Mouse (Mus musculus): ENCODE results near the gene Rbm19. TPM values are rescaled to one million over a fixed set of nuclear protein-coding genes. Genes with fewer than 3 reads are reported as not detected.

Rbm19 gene
- polyA plus RNA-seq, 1 experiment = 12.5 TPM

DNA sequence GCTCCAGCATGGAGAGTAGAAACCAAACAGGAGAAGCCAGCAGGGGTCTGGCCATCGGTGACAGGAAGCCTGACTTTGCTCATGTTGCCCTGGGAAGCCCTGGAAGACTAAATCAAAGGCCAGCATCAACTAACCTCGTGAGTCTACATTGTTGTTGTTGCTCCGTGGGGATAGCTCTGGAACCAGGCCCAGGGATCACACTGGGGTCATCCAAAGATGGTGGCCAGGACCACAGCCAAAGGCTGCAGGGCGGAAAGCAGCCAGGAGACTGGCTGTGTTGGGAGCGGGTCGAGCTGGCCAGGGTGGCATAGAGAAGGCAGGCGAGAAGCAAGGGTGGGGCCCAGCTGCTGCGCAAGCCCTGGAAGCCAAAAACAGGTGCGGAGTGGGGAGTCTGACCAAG is 75.4 kb downstream of the Rbm19 start:
- no peak for DNase-seq (ENCODE audit: low read depth, low spot score)
- WGBS = 75% methylated on average over 9 of the region's 9 CpGs

DNA sequence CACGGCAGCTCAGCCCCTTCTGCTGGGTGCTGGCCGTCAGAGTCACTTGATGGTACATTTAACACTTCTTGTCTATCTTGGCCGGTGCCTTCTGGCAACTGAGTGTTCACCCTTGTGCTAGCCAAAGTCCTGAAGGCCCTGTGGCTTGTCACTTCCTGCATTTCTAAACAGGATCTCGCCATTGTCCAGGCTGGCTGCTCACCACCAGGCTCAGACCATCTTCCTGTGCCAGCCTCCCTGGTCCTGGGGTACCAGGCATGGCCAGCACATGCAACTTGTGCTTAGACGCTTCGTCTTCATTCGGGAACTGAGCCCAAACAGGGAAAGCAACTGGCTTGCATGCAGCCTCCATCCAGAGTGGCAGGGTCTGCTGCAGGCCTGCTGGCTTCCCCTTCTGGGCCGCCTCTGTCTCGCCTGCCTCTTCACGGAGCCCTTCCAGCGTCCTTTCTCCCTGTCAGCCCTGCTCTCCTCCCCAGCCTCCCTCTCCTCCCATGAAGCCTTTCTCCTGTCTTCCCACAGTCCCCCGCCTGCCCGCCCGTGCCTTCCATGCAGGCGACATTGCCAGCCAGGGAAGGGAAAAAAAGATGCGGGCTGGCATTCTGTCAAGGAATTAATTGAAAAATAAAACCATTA is 78.2 kb downstream of the Rbm19 start:
- DNase-seq (ENCODE audit: low read depth, low spot score) = no peak
- WGBS = 68% methylated on average over 16 of the region's 16 CpGs

DNA sequence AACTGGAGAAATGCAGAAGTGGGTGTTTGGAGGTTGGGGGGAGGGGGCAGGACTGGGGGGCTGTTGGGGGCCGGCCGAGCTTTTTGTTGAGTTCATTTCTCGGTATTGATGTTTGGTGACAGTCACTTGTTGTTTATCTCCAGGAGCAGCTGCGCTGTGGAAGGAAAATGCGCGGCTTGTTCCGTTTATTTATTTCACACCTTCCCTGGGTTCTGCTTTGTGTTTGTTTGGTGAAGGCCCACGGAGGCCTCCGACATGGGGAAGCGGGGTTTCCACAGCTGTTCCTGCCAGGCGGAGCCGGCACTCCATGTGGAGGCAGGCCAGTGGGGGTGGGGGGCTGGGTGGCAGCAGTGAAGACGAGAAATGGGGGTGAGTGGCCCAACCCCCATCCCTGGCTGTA is 78.7 kb downstream of the Rbm19 start:
- WGBS = 62% methylated on average over 13 of the region's 13 CpGs
- DNase-seq (ENCODE audit: low read depth, low spot score) = no peak

DNA sequence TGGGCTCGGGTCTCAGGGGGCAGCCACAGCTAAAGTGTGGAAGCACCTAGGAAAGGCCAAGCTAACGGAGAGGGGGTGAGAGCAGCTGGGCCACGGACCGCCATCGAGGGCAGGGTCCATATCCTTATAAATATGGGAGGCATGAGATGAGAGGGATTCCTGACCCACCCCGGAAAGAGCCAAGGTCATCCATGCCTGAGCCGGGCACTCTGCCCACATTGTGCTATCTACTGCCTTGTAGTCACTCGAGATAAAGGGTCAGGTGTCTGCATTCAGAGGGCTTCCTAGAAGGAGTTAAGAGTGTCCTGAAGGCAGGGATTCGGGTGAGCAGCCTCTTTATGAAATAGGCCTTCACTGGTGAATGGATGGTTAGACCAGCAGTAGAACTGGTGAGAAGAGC is 80.6 kb downstream of the Rbm19 start:
- no peak for DNase-seq (ENCODE audit: low read depth, low spot score)
- WGBS = 64% methylated on average over 9 of the region's 9 CpGs

DNA sequence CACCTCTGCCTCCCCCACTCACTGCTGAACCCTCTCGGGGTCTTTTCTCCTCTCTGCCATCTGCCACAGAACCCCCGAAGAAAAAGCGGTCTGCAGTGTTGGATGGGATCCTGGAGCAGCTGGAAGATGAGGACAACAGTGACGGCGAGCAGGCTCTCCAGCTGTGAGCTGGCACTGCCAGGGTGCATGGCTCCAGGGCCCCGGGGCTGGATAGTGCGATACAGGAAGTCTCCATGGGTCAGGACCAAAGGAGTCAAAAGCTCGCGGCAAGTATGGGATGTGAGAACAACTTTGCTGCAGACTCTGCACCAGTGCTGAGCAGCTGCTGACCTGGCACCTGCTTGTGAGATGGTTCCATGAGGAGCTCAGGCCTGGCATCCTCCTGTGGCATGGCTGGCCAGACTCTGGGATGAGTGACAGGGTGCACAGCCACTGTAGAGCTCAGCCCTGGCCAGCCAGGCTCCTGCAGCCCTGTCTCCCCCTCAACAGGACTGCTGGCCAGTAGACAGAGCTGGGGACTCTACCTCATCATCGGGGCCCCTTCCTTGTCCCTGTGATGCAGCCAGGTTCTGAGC is 81.6 kb downstream of the Rbm19 start:
- WGBS = 94% methylated on average over 10 of the region's 10 CpGs
- no peak for DNase-seq (ENCODE audit: low read depth, low spot score)

DNA sequence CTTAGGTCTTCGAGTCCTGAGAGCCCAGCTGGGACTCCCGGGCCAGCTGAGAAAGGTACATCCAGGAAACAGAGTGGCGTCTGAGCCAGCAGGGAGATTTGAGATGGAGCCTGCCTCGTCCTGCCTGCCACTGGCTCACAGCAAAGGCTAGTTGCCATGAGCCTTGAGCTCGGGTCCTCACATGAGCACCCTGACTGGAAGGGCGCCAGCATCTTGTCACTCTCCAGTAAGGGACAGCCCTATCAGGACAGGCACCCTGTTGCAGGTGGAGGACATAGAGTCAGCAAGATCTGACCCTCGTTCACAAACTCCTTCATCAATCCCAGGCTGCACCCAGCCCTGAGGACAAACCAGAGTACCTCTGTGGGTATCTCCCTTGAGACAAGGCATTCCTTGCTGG is 83.6 kb downstream of the Rbm19 start:
- 89% methylated on average over 7 of the region's 7 CpGs for WGBS
- no peak for DNase-seq (ENCODE audit: low read depth, low spot score)

DNA sequence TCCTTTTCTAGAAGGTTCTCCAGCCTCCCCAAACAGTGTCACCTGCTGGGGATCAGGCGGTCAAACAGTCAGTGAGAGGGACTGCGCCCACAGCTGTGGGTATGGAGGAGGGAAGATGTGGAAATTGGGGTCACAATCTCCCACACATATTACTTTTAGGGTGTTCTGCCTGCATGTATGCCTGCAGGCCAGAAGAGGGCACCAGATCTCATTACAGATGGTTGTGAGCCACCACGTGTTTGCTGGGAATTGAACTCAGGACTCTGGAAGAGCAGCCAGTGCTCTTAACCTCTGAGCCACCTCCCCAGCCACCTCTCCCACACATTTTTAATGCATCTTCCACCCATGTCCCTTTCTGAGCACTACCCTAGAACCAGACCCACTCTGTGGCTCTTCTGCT is 88.1 kb downstream of the Rbm19 start:
- no peak for DNase-seq (ENCODE audit: low read depth, low spot score)
- WGBS = 71% methylated on average over 3 of the region's 3 CpGs

DNA sequence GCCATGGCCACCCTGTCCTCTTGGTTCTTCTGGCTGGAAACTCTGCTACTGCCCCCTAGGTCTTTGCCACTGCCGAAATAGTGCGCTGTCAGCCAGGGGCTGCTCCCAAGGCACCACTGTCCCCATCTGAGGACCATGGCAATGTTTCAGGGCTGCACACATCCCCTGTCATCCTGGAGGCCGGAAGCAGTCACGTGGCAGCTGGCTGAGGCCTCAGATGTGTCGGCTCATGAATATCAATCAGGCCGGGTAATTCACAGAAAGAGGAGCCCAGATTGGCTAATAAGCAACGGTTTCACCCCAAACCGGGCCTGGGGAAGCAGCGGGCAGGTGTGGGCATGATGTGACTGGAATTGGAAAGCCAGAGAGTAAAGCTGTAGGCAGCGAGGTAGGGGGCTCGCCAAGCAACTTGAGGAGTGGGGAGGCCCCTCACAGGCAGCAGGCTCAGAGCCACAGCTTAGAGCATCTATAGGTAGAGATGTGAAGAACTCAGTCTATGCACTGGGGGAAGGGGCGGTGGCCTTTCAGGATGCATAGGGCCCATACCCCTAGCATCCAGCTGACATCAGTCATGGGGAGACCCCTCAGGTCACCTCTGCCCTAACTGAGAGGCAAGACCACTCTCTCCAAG is 90.2 kb downstream of the Rbm19 start:
- DNase-seq (ENCODE audit: low read depth, low spot score) = no peak
- 72% methylated on average over 12 of the region's 12 CpGs for WGBS

DNA sequence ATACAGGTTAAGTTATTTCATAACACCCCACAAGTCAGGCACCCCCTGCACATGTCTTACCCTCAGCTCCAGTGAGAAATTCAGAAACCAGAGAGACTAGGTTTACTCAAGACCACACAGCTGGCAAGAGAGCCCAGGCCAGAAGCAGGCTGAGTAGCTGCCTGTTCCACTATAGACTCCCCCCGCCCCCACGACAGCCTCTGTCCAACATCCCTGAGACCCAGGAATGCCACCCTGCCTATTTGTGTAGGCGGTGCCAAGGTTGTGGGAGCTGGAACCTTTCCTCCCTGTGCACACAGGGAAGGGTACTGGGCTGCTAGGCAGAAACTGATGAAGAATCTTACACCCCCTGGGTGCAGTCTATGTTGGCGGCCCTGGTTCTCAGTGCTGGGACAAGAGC is 91.2 kb downstream of the Rbm19 start:
- DNase-seq (ENCODE audit: low read depth, low spot score) = no peak
- WGBS = 46% methylated on average over 4 of the region's 4 CpGs

DNA sequence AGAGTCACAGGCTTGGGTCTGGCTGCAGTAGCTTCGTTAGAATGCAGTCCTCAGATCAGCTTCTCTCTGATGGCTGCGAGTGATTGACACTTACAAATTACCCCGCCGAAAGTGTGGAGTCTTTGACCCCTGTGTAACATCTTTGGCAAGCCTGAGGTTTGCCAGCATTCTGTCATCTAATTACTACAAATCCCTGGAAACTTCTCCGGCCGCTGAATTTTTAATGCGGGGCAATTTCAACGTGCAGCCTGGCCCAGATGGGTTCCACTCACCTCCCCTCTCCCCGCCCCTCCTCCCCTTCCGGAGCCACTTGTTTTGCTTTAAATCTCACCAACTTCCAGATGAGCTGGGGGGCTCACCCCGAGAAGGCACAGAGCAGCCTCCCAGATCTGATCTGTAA is 94.4 kb downstream of the Rbm19 start:
- WGBS = 20% methylated on average over 11 of the region's 11 CpGs

DNA sequence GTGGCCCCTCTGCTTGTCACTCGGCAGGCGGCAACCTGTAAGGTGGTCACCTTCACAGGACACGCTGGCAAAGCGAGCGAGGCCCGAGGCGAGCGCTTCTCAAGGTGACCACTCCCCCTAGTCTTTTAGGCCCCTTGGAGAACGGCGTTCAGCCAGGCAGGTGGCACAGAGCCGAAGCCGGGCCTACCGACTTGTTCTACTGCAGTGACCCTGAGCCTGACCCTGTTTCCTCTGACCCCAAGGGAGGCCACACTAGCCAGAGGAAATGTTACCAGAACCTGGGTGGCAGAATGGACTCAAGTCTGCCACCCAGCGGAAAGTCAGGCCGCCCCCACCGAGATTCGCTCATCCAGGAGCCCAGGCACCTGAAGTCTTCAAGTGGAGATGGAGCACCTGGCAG is 94.9 kb downstream of the Rbm19 start:
- no peak for DNase-seq (ENCODE audit: low read depth, low spot score)
- WGBS = 12% methylated on average over 17 of the region's 17 CpGs

More for the DNA sequence above, 94.4 kb downstream of the Rbm19 start:
- no peak for DNase-seq (ENCODE audit: low read depth, low spot score)

DNA sequence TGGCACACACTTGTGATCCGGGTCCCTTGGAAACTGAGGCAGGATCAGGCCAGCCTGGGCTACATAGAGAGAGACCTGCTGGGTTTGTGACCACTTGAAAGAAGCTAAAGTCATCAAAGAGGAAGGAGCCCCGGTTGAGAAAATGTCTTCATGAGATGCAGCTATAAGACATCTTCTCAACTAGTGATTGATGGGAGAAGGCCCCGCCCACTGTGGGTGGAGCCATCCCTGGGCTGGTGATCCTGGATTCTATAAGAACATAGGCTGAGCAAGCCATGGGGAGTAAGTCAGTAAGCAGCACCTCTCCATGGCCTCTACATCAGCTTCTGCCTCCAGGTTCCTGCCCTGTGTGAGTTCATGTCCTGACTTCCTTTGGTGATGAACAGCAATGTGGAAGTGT is 98.2 kb downstream of the Rbm19 start:
- no peak for DNase-seq (ENCODE audit: low read depth, low spot score)
- WGBS = 63% methylated on average over 3 of the region's 3 CpGs

DNA sequence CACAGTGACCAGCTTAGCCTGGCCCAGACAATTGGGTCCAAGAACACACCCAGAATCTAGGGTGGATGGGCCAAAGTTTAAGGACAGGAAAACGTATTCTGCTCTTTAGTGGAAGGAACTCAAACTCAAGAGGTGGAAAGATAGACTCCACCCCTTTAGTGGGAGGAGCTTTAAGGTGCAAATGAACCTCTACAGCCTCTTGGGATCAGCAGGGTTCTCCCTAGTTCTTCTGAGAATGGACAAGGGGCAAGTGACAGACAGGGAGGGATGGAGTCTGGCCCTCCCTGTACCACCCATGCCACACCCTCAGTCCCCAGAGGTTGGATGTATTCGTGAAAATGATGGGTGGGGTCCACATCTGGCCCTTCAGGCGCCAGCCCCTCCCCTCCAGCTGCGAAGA is 105.0 kb downstream of the Rbm19 start:
- 16% methylated on average over 4 of the region's 4 CpGs for WGBS
- no peak for DNase-seq (ENCODE audit: low read depth, low spot score)

DNA sequence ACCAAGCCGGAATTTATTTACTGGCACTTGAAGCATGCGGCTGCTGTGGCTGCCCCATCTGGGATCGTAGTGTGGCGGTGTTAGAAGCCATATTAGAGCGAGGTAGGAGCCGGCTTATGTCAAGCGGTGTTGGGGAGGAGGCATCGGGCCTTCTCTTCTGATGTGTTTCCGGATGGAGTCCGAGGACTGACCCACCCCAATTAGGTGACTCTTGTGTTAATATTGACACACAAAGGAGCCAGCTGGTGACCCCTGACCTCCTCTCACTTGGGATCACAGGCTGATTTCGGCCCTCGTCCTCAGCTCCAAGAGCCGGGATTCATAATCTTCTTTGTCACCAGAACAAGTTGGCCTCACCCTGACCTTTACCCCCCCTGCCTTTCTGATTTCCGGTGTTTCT is 109.1 kb downstream of the Rbm19 start:
- no peak for DNase-seq (ENCODE audit: low read depth, low spot score)
- whole genome bisulfite sequencing = 41% methylated on average over 14 of the region's 14 CpGs

DNA sequence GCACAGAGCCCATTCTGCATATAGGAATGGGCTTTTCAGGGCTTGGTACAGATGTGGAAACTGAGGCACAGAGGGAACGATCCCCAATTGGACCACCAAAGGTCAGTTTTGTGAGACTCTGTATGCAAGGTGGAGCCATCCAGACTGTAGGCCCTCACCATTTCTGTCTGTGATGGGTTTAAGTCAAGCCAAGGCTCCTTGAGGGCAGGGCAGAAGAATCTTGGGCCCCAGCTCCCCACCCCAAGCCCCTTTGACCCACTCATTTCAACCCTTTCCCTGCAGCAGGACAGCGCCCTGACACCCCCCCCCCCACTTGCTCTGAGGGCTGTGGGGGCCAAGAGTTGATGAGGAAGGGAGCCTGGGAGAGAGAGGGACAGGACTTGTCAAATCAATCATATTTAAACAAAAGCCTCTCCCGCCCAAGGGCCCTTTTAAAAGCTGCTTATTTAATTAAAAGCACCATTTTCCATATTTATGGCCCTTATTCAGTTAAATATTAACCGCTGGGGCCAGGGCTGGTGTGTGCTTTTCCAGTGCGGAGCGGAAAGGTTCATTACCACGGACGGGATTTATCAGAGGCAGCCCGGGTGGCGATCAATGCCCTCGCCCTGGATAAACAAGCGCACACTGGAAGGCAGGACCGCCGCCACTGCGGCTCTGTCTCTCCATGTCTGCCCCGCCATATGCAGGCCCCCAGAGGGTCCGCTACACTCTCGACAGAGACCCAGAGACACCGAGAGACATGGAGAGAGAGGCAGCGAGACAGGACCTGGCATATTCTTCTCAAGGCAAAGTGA is 112.5 kb downstream of the Rbm19 start:
- 28% methylated on average over 20 of the region's 20 CpGs for whole genome bisulfite sequencing
- no peak for DNase-seq (ENCODE audit: low read depth, low spot score)

DNA sequence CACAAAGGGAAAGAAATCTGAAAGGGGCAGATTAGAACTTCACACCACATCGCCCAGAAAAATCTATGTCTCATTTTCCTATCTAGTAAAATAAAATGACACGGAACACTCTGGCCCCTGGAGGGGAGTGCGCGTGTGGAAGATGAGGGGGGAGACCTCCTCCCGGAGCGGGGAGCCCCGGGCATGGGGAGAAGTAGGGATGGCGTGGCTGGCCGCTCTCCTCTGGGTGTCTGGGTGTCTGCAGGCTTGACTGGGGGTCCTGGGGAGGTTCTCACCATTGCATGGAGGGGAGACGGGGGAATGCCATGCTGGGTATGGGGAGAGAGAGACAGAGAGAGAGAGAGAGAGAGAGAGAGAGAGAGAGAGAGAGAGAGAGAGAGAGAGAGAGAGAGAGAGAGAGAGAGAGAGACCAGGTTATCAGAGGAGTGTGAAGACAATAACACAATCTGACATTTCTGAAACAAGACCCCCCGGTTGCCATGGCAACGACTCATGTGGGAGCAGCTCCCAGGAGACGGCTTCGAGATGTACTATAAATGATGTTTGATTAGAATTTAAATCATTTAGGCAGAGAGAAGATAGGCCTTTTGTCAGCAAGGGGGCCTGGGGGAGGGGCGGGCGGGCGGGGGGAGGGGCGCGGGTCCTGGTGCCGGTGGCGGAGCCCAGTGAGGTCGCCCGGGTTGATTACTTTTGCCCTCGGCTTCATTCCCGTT is 115.3 kb downstream of the Rbm19 start:
- DNase-seq (ENCODE audit: low read depth, low spot score) = no peak
- 13% methylated on average over 25 of the region's 25 CpGs for WGBS

DNA sequence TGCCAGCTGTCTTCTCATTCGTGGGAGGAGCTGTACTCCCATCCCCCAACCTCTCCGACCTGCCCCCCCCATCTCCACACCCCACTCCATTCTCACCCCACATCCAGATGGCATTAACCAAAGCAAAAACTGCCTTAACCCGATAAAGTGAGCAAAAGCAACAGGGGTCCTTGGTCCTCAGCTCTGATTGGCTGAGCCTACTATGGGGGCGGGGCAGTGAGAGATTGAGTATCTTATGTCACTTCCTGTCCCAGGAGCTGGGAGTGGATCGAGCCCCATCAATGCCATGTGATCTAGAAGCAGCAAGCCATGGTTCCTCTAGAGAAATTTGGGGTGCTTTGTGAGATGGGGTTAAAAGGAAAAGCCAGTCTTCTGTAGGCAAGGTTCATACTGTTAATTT is 118.9 kb downstream of the Rbm19 start:
- DNase-seq (ENCODE audit: low read depth, low spot score) = no peak
- WGBS = 61% methylated on average over 5 of the region's 5 CpGs

DNA sequence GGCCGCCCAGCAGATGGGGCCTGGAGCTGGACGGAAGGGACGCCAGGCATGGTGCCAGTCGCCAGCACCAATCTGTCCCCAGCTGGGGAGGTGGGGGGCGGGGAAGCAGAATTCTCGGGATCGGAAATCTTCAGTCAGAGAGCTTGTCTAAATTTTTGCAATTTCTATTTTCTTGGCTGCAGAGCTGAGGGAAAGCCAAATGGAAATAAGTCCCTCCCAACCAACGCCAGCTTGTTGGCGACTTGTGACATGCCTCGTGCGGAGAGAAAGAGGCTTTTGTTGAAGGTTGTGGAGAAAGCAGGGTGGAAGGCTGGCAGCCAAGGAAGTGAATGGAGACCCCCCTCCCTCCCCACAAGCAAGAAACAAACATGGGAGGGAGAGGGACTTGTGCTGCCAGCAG is 119.3 kb downstream of the Rbm19 start:
- WGBS = 80% methylated on average over 11 of the region's 11 CpGs
- no peak for DNase-seq (ENCODE audit: low read depth, low spot score)

DNA sequence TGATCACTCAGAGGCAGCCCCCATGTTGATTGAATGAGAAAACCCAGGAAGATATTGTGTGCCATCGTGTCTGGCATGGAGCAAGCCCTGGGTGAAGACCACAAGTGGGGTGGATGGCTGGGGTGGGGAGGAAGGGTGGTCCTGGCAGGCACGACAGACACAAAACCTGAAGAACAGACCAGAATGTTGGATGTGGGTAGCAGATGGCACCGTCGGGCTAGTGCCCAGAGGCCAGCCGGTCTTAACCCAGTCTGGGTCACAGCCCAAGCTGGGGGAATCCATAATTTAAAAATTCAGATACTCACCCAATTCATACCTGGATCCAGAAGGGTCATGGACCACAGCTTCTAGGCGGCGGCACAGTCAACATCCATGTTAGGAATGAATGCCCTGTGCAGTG is 123.8 kb downstream of the Rbm19 start:
- no peak for DNase-seq (ENCODE audit: low read depth, low spot score)
- WGBS = 83% methylated on average over 7 of the region's 7 CpGs

DNA sequence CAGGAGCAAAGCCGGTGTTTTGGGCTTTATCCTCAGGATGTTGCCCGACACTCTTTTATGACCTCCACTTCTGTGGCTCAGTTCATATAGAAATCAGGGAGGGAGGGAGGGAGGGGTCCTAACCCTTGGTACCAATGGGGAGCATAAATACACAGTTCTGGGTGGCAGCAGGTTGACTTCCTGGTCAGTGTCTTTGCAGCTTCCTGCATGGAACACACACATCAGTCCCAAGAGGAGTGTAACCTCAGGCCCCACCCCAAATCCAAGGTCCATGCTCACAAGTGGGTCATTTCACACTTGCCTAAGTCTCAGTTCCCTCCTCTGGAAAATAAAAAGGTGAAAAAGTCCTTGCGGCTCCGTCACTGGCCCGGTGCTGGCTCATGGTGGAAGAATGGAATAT is 129.1 kb downstream of the Rbm19 start:
- 46% methylated on average over 5 of the region's 5 CpGs for WGBS

More for the DNA sequence above, 129.1 kb downstream of the Rbm19 start:
- no peak for DNase-seq (ENCODE audit: low read depth, low spot score)
